Mouse (Mus musculus): ENCODE data around the gene Ankrd7.

GRCm38 (mm10) chr6:18894142-18894541 is 28.0 kb downstream of the Ankrd7 start:
- TF ChIP-seq CTCF (IDR thresholded peaks at IDR 0.05; ENCODE audit: borderline replicate concordance, insufficient read depth, low read length) (no peak), POLR2A (IDR thresholded peaks at IDR 0.05; ENCODE audit: low read depth, low read length) (no peak)
